Comparison of ENCODE assay signal across 10 mouse cellular contexts in the genomic region with DNA sequence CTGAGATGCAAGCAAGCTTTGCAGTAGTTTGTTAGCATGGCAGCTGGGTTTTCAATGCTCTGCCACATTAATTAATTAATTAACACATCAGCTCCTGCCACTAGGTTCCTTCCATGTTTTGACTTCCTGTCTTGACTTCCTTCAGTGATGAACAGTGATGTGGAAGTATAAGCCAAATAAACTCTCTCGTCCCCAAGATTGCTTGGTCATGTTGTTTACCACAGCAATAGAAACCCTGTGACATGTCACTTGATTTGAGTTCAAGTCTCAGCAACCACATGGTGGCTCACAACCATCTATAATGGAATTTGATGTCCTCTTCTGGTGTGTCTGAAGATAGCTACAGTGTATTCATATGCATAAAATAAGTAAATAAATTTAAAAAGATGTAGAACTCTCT. TPM values are rescaled to one million over a fixed set of nuclear protein-coding genes. Genes with fewer than 3 reads are reported as not detected.
DNase-seq lines count a peak whose midpoint lies in the region; ATAC-seq and TF ChIP-seq lines count a peak whose summit lies in the region.
"Had no signal": no experiment of that assay in that cellular context is flagged by ENCODE, and none has a peak within 500 bp of the region (broad histone marks: within the 10 kb centered on the region; RNA-seq: fewer than 3 reads in every experiment).

No protein-coding gene starts in this region.

- 0 out of 2 replicates have a peak overlapping the region, but pooled peaks have one; percentile 18 for H3K9ac ChIP-seq in forebrain, embryonic 13.5 days
- H3K9ac ChIP-seq in forebrain, embryonic 11.5 days (ENCODE audit: low read length) = no peak overlapping the region
- H3K9ac ChIP-seq in liver, adult 2 months (ENCODE audit: low read depth, low read length) = no peak overlapping the region

- no peak for TF ChIP-seq CTCF in liver, adult 2 months (IDR thresholded peaks at IDR 0.05; ENCODE audit: low read depth, low read length)

- no peak for DNase-seq in forebrain, embryonic 11.5 days (ENCODE audit: low spot score)
- peak; percentile 38 for DNase-seq in liver, adult 2 months (ENCODE audit: extremely low read depth, low read depth, low spot score)
- no peak for DNase-seq in liver
- peak; percentile 66 for DNase-seq in induced T-regulatory cell, adult 2 months (ENCODE audit: low read depth)
- no peak for DNase-seq in embryo, embryonic 11 days
- no peak for DNase-seq in left cerebral cortex, postnatal 14 days (ENCODE audit: low spot score in 2 of 2)

- peaks cover 11% of the 10 kb centered on the region for H3K27me3 ChIP-seq in forebrain, embryonic 13.5 days
- no peaks in the 10 kb centered on the region for H3K27me3 ChIP-seq in forebrain, embryonic 11.5 days (ENCODE audit: control insufficient read depth, insufficient read depth, low read length)
- H3K27me3 ChIP-seq in liver, adult 2 months (ENCODE audit: control insufficient read depth, insufficient read depth, low read length) = no peaks in the 10 kb centered on the region
- H3K27me3 ChIP-seq in myocyte (ENCODE audit: control insufficient read depth, insufficient read depth, insufficient read length) = no peaks in the 10 kb centered on the region

- 0 out of 2 replicates have a peak, but pooled peaks cover under 1% of the 10 kb centered on the region for H3K4me1 ChIP-seq in forebrain, embryonic 13.5 days
- H3K4me1 ChIP-seq in forebrain, embryonic 11.5 days (replicated peaks; ENCODE audit: control insufficient read depth, insufficient read depth, low read length) = no peaks in the 10 kb centered on the region
- H3K4me1 ChIP-seq in liver, adult 2 months (ENCODE audit: control insufficient read depth, insufficient read depth, low read length) = peaks cover 2% of the 10 kb centered on the region; the same call in 1 of the 2 replicates

- no peak overlapping the region for H3K4me2 ChIP-seq in forebrain, embryonic 13.5 days
- H3K4me2 ChIP-seq in forebrain, embryonic 11.5 days (ENCODE audit: low read depth, low read length, severe bottlenecking) = no peak overlapping the region
- peak overlapping the region; percentile 76 for H3K4me2 ChIP-seq in myocyte (ENCODE audit: low read depth)

- no peak for ATAC-seq in forebrain, embryonic 13.5 days
- ATAC-seq in forebrain, embryonic 11.5 days (replicated peaks; ENCODE audit: low FRiP score) = no peak

- WGBS in forebrain, embryonic 13.5 days = 82% methylated on average over 1 of the region's 1 CpGs
- 83% methylated on average over 1 of the region's 1 CpGs for WGBS in forebrain, embryonic 11.5 days
- WGBS in liver, adult 2 months = 60% methylated on average over 1 of the region's 1 CpGs

- H3K9me3 ChIP-seq in forebrain, embryonic 13.5 days (replicated peaks) = no peaks in the 10 kb centered on the region
- H3K9me3 ChIP-seq in forebrain, embryonic 11.5 days (ENCODE audit: control insufficient read depth, low read length) = no peaks in the 10 kb centered on the region
- H3K9me3 ChIP-seq: forebrain, embryonic 10.5 days; limb, embryonic 13.5 days had no signal

- no peaks in the 10 kb centered on the region for H3K79me2 ChIP-seq in liver, adult 2 months (ENCODE audit: control insufficient read depth, insufficient read depth, low read length)
- no peaks in the 10 kb centered on the region for H3K79me2 ChIP-seq in myocyte (ENCODE audit: control insufficient read depth, insufficient read depth)

- intact Hi-C loops in left cerebral cortex, postnatal 14 days (cut with DNase I) = loop anchor here (5.0 kb wide), 1 partner anchor 45 kb away; no protein-coding TSS in a partner anchor

- peaks cover 24% of the 10 kb centered on the region for H3K36me3 ChIP-seq in forebrain, embryonic 13.5 days (ENCODE audit: poor library complexity, severe bottlenecking)
- peaks cover 7% of the 10 kb centered on the region; the same call in 1 of the 2 replicates for H3K36me3 ChIP-seq in forebrain, embryonic 11.5 days (ENCODE audit: control insufficient read depth, insufficient read depth, low read length)
- peaks cover 4% of the 10 kb centered on the region; the same call in 1 of the 2 replicates for H3K36me3 ChIP-seq in liver, adult 2 months (ENCODE audit: control insufficient read depth, insufficient read depth, low read length)
- no peaks in the 10 kb centered on the region for H3K36me3 ChIP-seq in myocyte (ENCODE audit: control insufficient read depth, insufficient read depth)

- no peak overlapping the region for H3K4me3 ChIP-seq in forebrain, embryonic 13.5 days
- no peak overlapping the region for H3K4me3 ChIP-seq in forebrain, embryonic 11.5 days (ENCODE audit: low read depth, low read length)
- H3K4me3 ChIP-seq in liver, adult 2 months (ENCODE audit: insufficient read depth, low read depth, low read length) = no peak overlapping the region
- peak overlapping the region; percentile 20 for H3K4me3 ChIP-seq in myocyte

- no peak overlapping the region for H3K27ac ChIP-seq in forebrain, embryonic 13.5 days
- H3K27ac ChIP-seq in forebrain, embryonic 11.5 days (ENCODE audit: low read depth, low read length) = no peak overlapping the region
- H3K27ac ChIP-seq in liver, adult 2 months (replicated peaks; ENCODE audit: insufficient read depth, low read depth, low read length) = no peak overlapping the region
- H3K27ac ChIP-seq: limb, embryonic 13.5 days had no signal

- H3ac ChIP-seq in myocyte (ENCODE audit: control insufficient read depth, insufficient read length) = no peak overlapping the region

- no peak for TF ChIP-seq POLR2A in liver, adult 2 months (IDR thresholded peaks at IDR 0.05; ENCODE audit: extremely low read depth, insufficient read depth, low read length)
- TF ChIP-seq POLR2A in myocyte (IDR thresholded peaks at IDR 0.05; ENCODE audit: insufficient read length, low read depth) = no peak

TF ChIP-seq in myocyte, 11 proteins besides CTCF, POLR2A, EP300 and RAD21:
- TF ChIP-seq TCF3 (IDR thresholded peaks at IDR 0.05; ENCODE audit: insufficient read length, low read depth) (no peak), USF1 (IDR thresholded peaks at IDR 0.05; ENCODE audit: low read depth) (no peak), SRF (IDR thresholded peaks at IDR 0.05; ENCODE audit: control insufficient read depth, insufficient read length, low read depth) (no peak), MYOG (IDR thresholded peaks at IDR 0.05; ENCODE audit: control insufficient read depth in 1 of 3, insufficient read depth in 1 of 3, insufficient read length in 2 of 3, low read depth in 2 of 3) (no peak), CEBPB (IDR thresholded peaks at IDR 0.05; ENCODE audit: insufficient read depth, poor library complexity, severe bottlenecking) (no peak), E2F4 (IDR thresholded peaks at IDR 0.05; ENCODE audit: insufficient read depth) (no peak), POLR2AphosphoS2 (IDR thresholded peaks at IDR 0.05; ENCODE audit: insufficient read length, low read depth) (no peak), MYOD1 (IDR thresholded peaks at IDR 0.05; ENCODE audit: control insufficient read depth in 1 of 3, insufficient read length in 2 of 3, low read depth in 2 of 3) (no peak), TCF12 (IDR thresholded peaks at IDR 0.05; ENCODE audit: insufficient read depth, poor library complexity, severe bottlenecking) (no peak), MAX (IDR thresholded peaks at IDR 0.05; ENCODE audit: low read depth) (no peak), REST (IDR thresholded peaks at IDR 0.05; ENCODE audit: insufficient read depth, insufficient read length) (no peak)

RNA-seq across cellular contexts. Expression of a gene that starts 5.2 kb away (rescaled TPM):
- polyA plus RNA-seq in forebrain, embryonic 13.5 days (2015; fragmentation: Nextera tagmentation; extraction: Ambion mirVana) = 37.7 and 45.8 TPM in 2 replicates
- polyA plus RNA-seq in forebrain, embryonic 11.5 days (2014; fragmentation: Nextera tagmentation; extraction: Ambion mirVana) = 45.8 and 51.2 TPM in 2 replicates
- 444 and 506 TPM in 2 replicates for total RNA-seq in liver, adult 2 months (2014; rRNA removed)
- 487 and 676 TPM in 2 replicates for polyA plus RNA-seq in liver, adult 2 months (2012; rRNA removed)
- polyA plus RNA-seq in myocyte (2012; fragmentation: generic; extraction: Trizol) = 38.3 TPM
- total RNA-seq in left cerebral cortex, postnatal 14 days (2021) = 10 to 100 TPM; 18.1 to 18.5 TPM

RNA-seq across cellular contexts. Expression of a gene that starts 15.8 kb away (rescaled TPM):
- polyA plus RNA-seq in forebrain, embryonic 13.5 days (2015; fragmentation: Nextera tagmentation; extraction: Ambion mirVana) = 592 and 632 TPM in 2 replicates
- 717 and 756 TPM in 2 replicates for polyA plus RNA-seq in forebrain, embryonic 11.5 days (2014; fragmentation: Nextera tagmentation; extraction: Ambion mirVana)
- 37.0 and 43.6 TPM in 2 replicates for total RNA-seq in liver, adult 2 months (2014; rRNA removed)
- polyA plus RNA-seq in liver, adult 2 months (2012; rRNA removed) = 64.9 and 103 TPM in 2 replicates
- polyA plus RNA-seq in myocyte (2012; fragmentation: generic; extraction: Trizol) = 268 TPM
- total RNA-seq in left cerebral cortex, postnatal 14 days (2021) = 100 to 1,000 TPM; 221 to 230 TPM

RNA-seq across cellular contexts. Expression of a gene that starts 21.8 kb away (rescaled TPM):
- 10.5 and 11.2 TPM in 2 replicates for polyA plus RNA-seq in forebrain, embryonic 13.5 days (2015; fragmentation: Nextera tagmentation; extraction: Ambion mirVana)
- polyA plus RNA-seq in forebrain, embryonic 11.5 days (2014; fragmentation: Nextera tagmentation; extraction: Ambion mirVana) = 4.3 and 5.5 TPM in 2 replicates
- 7.5 and 7.6 TPM in 2 replicates for total RNA-seq in liver, adult 2 months (2014; rRNA removed)
- polyA plus RNA-seq in liver, adult 2 months (2012; rRNA removed) = 7.5 and 8.6 TPM in 2 replicates
- polyA plus RNA-seq in myocyte (2012; fragmentation: generic; extraction: Trizol) = 27.1 TPM
- total RNA-seq in left cerebral cortex, postnatal 14 days (2021) = 10 to 100 TPM; 12.2 to 14.3 TPM

RNA-seq across cellular contexts. Expression of a gene that starts 23.9 kb away (rescaled TPM):
- polyA plus RNA-seq in forebrain, embryonic 13.5 days (2015; fragmentation: Nextera tagmentation; extraction: Ambion mirVana) = 20.8 and 24.3 TPM in 2 replicates
- polyA plus RNA-seq in forebrain, embryonic 11.5 days (2014; fragmentation: Nextera tagmentation; extraction: Ambion mirVana) = 12.1 and 14.2 TPM in 2 replicates
- total RNA-seq in liver, adult 2 months (2014; rRNA removed) = 0.28 and 0.34 TPM in 2 replicates
- polyA plus RNA-seq in liver, adult 2 months (2012; rRNA removed) = 1.6 and 2.7 TPM in 2 replicates
- polyA plus RNA-seq in myocyte (2012; fragmentation: generic; extraction: Trizol) = 2.0 TPM
- total RNA-seq in left cerebral cortex, postnatal 14 days (2021) = 100 to 1,000 TPM; 454 to 455 TPM

RNA-seq across cellular contexts. Expression of a gene that starts 36.7 kb away (rescaled TPM):
- polyA plus RNA-seq in forebrain, embryonic 13.5 days (2015; fragmentation: Nextera tagmentation; extraction: Ambion mirVana) = 0.37 and 0.59 TPM in 2 replicates
- polyA plus RNA-seq in forebrain, embryonic 11.5 days (2014; fragmentation: Nextera tagmentation; extraction: Ambion mirVana) = 0.85 TPM in 1 of 2 replicates, not detected in the other
- total RNA-seq in liver, adult 2 months (2014; rRNA removed) = 0.37 TPM in 1 of 2 replicates, not detected in the other
- not detected in 2 replicates for polyA plus RNA-seq in liver, adult 2 months (2012; rRNA removed)
- 0.18 TPM for polyA plus RNA-seq in myocyte (2012; fragmentation: generic; extraction: Trizol)
- not detected for total RNA-seq in left cerebral cortex, postnatal 14 days (2021)
- polyA plus RNA-seq: forebrain, embryonic 10.5 days had no signal

Comparison
In these comparisons a context has a peak if more than half of its experiments do, and no peak if none do; other contexts are left out.
1. DNase-seq: peak in liver, adult 2 months (single experiment) and induced T-regulatory cell, adult 2 months (single experiment); none in forebrain, embryonic 11.5 days (single experiment), liver (single experiment), embryo, embryonic 11 days (single experiment) and left cerebral cortex, postnatal 14 days (0 of 2).